Mouse (Mus musculus) adrenal gland (tissue): Measurements from ENCODE around the gene Wdpcp.

Experiments
- intact Hi-C: fragments of 180-260 bp; cut with DNase I; formaldehyde crosslinking; loops from one replicate; pipeline ENCODE4 v1.15.1; 2025
- microRNA-seq, 2 experiments: library from miRNA; unstranded; fragments of <30 nt; microRNA quantifications; one replicate each; pipeline ENCODE4; 2019

Wdpcp gene

DNA sequence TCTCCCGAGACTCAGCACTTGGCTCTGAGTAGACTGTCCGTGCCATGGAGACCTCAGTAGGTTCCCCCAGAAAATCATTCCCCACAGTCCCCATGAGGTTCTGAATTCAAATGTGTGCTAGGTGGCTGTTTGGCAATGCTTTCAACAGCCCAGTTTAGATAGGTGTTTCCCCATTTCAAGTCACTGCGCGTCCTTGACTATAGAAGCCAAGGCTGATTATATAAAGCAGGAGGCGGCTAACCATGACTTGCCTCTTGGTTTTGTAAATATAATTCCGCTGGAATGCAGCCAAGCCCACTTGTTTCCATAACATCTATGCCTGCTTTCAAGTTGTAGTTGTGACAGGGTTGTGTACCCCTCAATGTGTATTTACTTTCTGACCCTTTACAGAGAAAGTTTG lies 157.9 kb downstream of the Wdpcp start:
- intact Hi-C loops = no loop called here

DNA sequence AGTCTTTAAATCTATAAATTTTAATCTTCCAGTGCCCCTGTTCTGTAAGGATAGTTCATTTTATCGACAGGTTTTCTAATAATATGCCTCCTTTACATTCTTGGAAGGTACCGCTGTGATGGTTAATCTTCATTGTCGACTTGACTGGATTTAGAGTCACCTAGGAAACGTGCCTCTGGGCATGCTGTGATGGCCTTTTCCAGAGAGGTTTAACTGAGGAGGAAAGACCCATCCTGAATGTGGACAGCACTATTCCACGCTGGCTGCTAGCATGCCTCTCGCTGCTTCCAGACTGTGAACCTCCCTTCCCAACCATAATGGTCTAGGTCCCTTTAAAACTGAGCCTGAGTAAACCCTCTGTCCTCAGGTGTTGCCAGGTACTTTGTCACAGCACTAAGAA lies 163.2 kb downstream of the Wdpcp start:
- intact Hi-C loops = no loop called here

DNA sequence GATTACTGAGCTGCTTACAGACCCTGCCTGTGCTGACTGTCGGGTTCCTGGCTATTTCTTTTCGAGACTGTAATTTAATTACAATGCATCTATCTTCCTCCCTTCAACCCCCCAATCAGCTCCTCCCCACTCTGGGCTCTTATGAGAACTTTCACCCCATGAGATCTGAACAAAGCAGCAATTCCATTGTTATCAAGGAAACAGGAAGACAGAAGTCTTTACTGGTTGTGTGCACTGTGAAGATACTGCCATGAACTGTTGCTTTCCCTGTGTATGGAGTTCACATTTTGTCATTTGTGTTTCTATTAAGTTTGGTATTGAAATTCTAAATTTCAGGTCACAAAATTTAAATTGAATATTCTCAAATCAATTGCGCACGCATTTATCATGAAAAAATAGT lies 177.5 kb downstream of the Wdpcp start:
- intact Hi-C loops = no loop called here

DNA sequence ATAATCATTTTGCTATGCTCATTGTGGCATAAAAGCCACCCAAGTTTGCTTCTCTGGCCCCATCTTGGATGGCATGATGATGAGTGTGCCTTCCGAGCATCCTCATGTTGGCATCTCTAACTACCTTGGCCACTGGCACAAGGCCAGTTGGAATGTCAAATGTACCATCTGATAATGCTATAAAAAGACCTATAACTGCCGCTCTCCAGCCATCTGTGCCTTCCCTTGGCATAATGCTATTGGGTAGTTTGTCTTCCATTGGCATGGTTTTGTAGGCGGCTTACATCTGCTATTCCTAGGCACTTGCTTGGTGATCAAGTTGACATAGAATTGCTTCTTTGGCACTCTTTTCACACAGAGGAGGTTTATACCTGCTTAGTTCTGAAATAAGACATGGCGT lies 191.2 kb downstream of the Wdpcp start:
- intact Hi-C loops = no loop called here

DNA sequence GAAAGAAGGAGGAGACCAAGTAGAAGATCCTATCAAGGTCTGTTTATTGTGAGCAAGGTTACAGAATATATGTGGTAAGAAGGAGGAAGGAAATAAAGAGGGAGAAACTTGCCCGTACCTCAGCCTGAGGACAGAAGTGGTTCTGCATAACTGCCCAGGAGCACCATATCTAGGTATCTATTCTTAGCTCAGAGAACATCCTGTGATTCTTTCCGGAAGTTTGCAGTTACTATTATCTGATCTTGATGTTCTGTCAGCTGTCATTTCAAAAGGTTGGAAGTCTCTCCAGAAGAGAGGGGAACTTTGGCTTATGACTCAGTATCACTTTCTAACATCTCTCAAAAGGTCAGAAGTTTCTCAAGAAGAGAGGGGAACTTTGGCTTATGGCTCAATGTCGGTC lies 216.8 kb downstream of the Wdpcp start:
- intact Hi-C loops = no loop called here

DNA sequence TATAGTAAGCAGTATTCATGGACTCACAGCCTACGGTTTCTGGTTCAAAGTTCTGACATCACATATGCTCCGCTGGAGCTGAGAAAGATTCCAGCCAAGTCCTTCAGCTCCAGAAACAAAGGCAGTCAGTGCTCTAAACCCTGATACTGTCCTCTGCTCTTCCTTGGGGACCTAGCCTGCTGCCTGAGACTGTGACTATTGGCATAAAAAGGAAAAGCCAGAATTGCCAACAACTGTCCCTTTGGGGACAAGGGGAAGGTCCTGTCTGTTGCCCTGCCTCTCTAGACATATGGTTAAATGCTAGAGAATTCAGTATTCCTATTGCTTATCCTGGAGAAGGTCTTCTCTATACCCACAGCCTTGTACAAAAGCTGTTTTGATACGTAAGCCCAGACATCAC lies 252.9 kb downstream of the Wdpcp start:
- intact Hi-C loops = no loop called here

DNA sequence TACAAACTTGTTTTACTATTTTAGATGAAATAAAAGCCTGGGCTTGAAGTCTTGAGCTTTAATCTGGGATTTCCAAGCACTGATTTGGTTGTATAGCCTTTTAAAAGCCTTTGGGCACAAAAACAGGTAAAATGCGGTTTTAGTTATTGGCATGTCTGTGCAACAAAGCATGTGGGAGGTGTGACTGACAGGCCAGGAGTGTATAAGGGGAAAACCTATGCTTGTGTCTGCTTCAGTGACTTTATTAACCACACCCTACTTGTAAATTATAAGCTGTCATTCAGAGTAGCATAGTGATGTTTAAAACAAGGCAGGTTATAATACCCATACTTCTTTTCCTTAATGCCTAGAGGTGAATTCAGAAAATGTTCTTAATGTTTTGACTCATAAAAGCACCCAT lies 254.5 kb downstream of the Wdpcp start:
- intact Hi-C loops = no loop called here

DNA sequence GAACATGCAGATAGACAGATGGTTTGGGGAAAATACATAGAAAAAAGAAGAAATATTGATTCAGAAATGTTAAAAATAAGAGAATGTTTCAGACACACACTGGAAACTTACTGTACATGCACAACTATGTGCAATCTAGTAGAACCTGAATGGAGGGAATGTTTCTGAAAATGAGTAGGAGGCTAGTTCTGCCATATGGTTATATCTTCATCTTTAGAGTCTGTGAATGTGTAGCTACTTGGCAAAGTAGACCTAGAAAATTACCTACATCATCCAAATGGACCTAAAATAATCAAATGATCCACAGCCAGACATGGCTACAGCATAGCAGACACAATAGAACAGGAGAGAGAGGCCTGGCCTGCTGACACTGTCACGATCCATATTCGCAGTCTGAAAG lies 275.0 kb downstream of the Wdpcp start:
- intact Hi-C loops = no loop called here

DNA sequence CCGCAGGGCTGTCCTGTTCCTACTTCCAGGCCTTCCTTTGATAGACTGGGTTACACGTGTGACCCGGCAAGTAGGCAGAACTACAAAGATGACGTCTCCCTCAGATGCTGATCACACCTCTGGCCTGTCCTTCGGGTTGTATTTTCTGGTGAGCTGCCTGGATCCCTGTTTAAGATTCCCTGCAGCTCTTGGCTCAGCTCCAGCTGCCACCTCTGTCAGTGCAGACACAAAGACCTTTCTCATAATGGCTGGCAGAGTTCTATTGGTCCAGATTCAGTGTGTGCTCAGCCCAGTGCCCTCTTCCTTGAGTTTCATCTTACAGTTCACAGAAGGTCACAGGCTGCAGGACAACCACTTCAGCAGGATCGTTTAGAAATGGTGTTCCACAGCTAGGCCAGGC lies 292.0 kb downstream of the Wdpcp start:
- intact Hi-C loops = no loop called here

DNA sequence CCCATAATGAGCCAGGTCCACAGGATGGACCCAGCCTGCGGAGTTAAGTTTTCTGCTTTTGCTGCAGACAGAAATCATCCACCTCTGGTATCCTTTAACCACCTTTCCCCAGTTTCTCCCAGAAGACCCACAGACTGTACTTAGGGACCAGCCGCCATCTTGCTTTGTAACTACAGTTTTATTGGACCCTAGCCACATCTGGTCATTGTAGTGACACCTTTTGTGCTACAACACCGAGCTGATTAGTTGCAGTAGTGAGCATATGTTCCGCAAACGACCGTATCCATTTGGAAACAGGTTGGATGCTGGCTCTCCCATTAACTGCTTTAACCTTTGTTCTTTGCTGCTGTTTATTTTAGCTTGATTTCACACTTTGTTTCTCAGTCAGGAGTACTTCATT lies 292.5 kb downstream of the Wdpcp start:
- intact Hi-C loops = no loop called here

DNA sequence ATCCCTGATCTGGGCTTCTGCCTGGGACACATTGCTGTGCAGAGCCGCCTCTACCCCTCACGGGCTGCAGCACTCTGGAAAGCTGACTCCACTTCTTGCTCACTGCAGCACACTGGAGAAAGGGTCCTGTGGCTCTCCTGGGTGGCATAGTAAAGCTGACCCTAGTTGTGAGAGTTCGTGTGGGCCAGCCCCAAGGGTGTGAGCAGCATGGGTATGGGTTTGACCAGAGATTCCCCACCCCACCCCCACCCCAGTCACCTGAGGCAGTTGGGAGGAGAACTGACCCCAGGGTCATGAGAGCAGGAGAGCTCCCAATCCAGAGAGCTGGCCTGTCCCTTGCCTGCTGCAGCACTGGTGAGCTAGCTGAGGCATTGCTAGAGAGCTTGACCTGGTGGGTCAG lies 296.6 kb downstream of the Wdpcp start:
- intact Hi-C loops = no loop called here

DNA sequence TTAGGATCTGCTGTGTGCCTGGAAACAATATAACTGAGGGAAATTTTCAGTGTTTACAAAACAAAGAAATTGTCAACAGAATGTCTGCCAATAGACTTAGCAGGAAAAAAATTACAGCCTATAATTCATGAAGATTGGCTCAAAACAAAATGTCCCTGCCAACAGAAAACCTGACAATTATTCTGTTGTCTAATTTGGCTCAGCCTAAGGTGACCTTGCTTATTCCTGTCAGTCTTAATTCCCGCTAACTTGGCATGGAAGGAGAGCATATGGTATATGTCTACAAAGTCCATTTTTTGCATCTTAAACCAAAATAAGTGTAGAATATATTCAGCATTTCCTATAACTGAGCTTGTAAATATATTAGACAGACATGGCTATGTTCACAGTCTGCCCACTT lies 298.8 kb downstream of the Wdpcp start:
- intact Hi-C loops = no loop called here

DNA sequence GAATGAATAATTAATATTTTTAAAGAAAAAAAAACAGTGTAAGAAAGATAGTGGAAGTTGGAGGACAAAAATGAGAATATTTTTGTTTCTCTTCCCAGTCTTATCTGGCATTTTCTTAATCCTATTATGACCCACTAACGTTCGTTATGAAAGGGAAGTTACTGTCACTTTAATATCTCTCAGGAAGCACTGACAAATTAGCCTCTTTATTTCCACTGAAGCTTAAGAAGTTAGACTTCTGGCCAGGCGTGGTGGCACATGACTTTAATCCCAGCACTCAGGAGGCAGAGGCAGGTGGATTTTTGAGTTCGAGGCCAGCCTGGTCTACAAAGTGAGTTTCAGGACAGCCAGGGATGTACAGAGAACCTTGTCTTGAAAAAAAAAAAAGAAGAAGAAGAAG lies 299.7 kb downstream of the Wdpcp start:
- intact Hi-C loops = no loop called here

DNA sequence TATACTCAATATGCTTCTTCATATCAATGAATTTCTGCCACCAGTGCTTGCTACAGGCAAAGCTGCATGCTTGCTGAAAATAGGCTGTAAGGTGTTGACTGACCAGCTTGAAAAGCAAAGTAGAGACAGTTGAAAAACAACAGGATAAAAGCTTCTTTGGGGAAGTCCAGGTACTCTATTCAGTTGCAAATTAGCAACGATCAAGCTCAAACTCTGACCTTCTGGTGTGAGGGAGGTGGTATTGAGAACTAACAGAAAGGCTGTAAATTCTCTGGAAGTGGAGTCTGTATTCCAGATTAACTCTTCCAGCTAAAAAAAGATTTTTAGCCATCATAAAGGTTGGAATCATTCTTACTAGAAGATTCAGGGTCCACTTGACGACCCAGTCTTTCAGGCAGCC lies 303.0 kb downstream of the Wdpcp start:
- intact Hi-C loops = no loop called here

DNA sequence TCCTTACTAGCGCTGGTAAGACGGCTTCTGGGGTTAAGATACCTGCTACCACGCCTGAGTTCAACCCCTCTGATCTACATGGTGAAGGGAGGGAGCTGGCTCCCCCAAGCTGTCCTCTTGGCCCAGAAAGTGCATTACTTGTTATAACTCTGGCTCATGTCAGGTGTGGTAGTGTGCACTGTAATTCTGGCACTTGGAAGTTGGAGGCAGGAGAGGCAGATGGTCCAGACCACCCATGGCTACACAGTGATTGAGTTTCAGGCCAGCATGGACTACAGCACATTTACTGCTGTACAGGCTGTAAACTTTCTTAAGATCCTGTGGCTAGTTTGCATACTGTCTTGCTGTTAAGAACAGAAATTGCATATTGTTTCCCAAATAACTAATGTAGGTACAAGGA lies 322.7 kb downstream of the Wdpcp start:
- intact Hi-C loops = no loop called here

DNA sequence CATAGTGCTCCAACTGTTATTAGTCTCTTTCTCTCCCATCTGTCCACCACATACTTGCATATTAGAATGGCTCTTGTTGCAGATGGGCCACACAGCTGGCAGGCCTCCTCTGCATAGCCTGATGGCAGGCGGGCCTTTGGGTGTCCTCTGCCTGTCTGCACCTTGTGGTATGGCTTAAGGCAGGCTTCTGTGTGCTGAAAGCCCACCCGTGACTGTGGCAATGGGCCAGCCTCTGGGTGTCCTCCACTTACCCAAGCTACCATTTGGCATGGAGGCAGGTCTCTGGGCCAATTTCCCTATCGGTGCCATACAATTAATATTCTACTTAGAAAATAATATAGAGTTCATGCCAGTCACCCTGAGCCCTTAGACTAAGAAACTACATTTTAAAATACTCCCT lies 350.5 kb downstream of the Wdpcp start:
- intact Hi-C loops = no loop called here

Small RNAs within 50 kb of the gene (microRNA-seq; reads per million reads assigned to microRNA genes)
- 0 reads per million in 2 experiments for gene Gm22990
